Mouse (Mus musculus) Muller cell, postnatal 12 days (primary cell): ENCODE data around the gene Ces3a.
A peak's percentile ranks its signal among the peaks of the same experiment; 100 is the strongest.
"Not testable (repeated sequence)": the region's sequence is repeated elsewhere in the genome, so short reads cannot be mapped to it uniquely, and the experiment has no call there.

ENCODE experiments used
- DNase-seq: peaks from one replicate; pipeline ENCODE4 v3.0.0-alpha.2; 2015; ENCODE audit errors: inconsistent ontology term

The Ces3a gene

GRCm38 (mm10) chr8:105048371-105048854 lies at the start of gene Ces3a:
Ces3a (plus strand) TSS chr8:105048601.
- no peak for DNase-seq

GRCm38 (mm10) chr8:104999183-104999582 lies 49.2 kb upstream of the Ces3a start:
- no peak for DNase-seq

DNA sequence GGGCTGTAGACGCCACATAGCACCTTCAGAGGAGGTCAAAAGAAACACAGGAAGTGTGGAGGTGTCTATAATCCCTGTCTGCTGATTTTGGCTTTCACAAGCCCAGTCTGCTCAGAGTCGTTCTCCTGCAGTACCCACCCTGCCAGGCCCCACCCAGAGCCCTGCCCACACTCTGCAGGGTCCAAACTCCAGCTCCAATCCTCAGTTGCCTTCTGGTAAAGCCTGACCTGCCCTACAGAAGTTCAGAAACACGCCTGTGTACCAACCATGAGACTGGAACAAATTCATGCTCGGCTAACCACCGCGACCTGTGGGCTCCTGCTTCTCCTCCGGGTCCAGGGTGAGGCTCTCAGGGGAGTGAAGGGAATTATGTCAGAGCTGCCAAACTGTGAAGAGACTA lies 47.8 kb upstream of the Ces3a start, which contains the start of gene Ces2h:
Ces2h (plus strand) TSS at position 268 of the 400 bp plus-strand sequence.
- no peak for DNase-seq

- DNase-seq, result no peak
Observed at GRCm38 (mm10) chr8:105010000-105010399, 38.4 kb upstream of the Ces3a start.

GRCm38 (mm10) chr8:105011136-105011535 lies 37.3 kb upstream of the Ces3a start:
- DNase-seq, result no peak

DNA sequence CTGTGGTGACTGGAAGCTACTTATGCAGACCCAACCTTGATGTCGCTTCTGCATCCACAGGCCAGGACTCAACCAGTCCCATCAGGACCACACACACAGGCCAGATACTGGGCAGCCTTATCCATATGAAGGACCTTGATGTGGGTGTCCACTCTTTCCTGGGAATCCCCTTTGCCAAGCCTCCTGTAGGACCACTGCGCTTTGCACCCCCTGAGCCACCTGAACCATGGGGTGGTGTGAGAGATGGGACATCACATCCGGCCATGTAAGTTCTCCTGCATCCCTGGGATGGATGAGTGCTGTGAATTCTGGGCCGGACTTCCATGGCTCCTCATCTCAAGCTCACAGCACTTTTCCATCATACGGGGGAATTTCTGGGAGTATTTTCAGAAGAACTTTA lies 34.0 kb upstream of the Ces3a start:
- no peak for DNase-seq

DNA sequence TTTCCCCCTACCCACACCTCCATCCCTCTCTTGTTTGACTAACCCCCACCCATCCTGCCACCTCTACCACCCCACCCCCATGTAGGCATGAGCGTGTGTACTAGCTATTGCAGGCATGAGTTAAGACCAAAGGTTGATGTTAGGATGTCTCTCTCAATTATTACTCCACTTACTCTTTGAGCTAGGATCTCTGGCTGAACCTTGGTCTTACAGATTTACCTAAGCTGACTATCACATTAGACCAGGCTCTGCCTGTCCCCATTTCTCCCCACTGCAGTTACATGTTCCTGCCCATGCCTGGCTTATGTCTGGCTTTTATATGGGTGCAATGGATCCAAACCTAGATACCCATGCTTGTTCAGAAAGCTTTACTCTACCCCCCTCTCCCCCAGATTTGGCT lies 26.4 kb upstream of the Ces3a start:
- no peak for DNase-seq

- no peak for DNase-seq
Observed at GRCm38 (mm10) chr8:105023087-105023486, 25.3 kb upstream of the Ces3a start.

DNA sequence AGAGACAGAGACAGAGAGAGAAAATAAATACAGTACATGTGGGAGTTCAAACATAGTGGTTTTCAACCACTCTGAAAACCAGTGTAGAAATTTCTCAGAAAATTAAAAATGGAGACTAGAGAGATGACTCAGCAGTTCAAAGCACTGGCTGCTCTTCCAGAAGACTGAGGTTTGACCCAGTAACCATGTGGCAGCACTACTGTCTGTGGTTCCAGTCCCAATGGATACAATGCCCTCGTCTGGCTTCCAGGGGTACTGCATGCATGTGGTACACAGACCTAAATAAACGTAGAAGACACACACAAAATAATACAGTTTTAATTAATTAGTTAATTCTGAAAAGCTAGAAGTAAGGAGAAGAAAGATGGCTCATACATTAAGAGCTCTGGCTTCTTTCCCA lies 23.4 kb upstream of the Ces3a start:
- peak; percentile 30 for DNase-seq

DNA sequence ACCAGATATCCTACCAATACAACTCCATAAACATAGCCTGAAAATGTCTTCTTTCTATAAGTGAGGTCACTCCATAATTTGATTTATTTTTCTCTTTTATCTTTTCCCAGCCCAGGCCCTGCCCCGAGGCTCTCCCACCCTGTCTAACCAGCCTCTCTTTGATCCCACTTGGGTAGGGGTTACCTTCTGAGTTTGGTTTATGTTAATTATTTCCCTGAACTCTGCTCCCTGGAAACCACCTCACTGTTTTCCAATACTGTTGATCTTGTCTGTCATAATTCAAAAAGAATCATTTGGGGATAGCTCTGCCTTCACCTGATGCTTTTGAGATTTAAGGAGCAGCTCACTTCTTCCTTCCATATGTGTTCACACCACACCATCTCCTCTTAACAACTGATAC lies 4.9 kb upstream of the Ces3a start:
- DNase-seq, result no peak

- DNase-seq, result no peak
Observed at GRCm38 (mm10) chr8:105045824-105046401, 2.5 kb upstream of the Ces3a start.

DNA sequence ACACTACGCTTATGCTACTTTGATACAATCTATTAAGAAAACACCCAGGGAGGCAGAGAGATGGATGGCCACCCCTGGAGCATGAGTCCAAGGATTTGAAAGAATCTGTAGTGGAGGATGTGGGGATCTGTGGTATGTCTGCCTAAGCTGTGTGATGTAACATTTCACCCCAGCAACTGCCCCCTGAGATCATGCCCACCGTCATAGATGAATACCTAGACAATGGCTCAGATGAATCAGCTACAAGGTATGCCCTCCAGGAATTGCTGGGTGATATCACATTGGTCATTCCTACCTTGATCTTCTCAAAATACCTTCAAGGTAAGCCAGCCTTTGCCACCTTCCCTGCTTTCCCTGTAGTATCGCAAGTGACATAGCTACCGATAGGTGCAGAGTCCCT lies 7.8 kb downstream of the Ces3a start:
- no peak for DNase-seq

GRCm38 (mm10) chr8:105060056-105060455 lies 11.7 kb downstream of the Ces3a start:
- no peak for DNase-seq

- DNase-seq, result peak; percentile 23
Observed at GRCm38 (mm10) chr8:105066761-105067160, 18.4 kb downstream of the Ces3a start.

DNA sequence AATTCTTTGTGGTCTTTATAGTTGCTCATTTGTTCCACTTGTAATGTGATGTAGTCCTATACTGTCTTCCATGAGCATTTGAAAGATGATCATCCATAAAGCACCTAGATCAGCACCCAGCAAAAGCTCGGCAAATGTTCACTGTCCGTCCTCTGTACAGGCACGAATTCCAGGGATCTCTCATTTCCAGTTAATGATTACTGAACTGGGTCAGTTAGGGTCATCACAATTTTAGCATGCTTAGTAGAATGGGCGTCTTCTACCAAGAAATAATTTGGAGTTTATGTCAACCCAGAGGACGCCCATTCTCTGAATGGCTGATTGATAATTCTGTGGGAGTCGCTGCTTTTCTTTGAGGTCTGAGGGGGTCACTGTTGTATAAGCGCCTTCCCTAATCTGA lies 19.5 kb downstream of the Ces3a start:
- not testable (repeated sequence) for DNase-seq

GRCm38 (mm10) chr8:105068971-105069370 lies 20.6 kb downstream of the Ces3a start:
- no peak for DNase-seq

DNA sequence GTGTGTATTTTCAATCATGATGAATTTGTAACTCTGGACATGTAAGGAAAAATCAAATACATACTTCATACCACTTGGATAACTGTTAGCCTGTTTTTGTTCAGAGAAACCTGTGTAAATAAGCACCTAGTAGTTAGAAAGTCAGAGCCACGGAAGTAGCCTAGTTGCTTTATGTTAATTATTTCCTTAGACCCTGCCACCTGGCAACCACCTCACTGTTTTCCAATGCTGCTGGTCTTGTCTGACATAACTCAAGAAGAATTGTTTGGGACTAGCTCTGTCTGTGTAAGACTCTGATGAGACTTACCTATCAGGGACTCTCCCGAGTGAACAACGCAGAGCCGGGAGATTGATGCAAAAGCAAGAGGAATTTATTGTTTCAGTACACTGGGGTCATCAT lies 28.2 kb downstream of the Ces3a start:
- no peak for DNase-seq

- peak; percentile 28 for DNase-seq
Observed at GRCm38 (mm10) chr8:105077071-105077470, 28.7 kb downstream of the Ces3a start.

GRCm38 (mm10) chr8:105078591-105078990 lies 30.2 kb downstream of the Ces3a start:
- no peak for DNase-seq

GRCm38 (mm10) chr8:105080814-105081336 lies 32.5 kb downstream of the Ces3a start:
- no peak for DNase-seq

DNA sequence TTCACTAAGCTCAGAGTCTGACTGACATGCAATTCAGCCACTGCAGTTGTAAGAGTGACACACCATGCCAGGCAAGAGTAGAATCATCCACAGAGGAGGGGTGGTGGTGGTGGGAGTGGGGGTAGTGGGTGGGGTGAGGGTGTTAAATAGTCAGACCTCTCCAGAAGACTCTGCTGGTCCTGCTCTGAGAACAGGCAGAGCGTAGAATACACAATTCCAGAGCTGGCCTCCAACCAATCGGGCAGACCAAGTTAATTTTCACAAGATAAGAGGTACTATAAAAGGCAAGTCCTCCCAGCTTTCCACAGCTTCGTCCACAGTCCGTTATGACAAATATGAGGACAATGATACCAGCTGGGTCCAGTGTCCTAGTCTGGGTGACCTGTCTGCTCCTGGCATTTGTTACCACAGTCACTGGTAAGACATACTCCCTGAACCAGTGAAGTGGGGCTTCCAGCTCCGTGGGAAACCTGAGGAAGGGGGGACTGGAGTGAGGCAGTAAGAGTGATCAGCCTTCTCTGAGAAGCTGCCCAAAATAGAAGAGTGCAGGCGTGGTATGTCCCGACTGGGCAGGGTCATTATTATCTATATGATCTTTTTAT lies 35.1 kb downstream of the Ces3a start, which contains the start of gene Ces3b:
Ces3b (plus strand) TSS at position 305 of the 602 bp plus-strand sequence.
- no peak for DNase-seq

- DNase-seq, result not testable (repeated sequence)
Observed at GRCm38 (mm10) chr8:105088166-105088565, 39.8 kb downstream of the Ces3a start.

- no peak for DNase-seq
Observed at GRCm38 (mm10) chr8:105088581-105088980, 40.2 kb downstream of the Ces3a start.
